Mouse (Mus musculus) embryonic facial prominence, embryonic 14.5 days (tissue): ENCODE data around the gene Gpam. TPM values are rescaled to one million over a fixed set of nuclear protein-coding genes. Genes with fewer than 3 reads are reported as not detected.
A peak's percentile ranks its signal among the peaks of the same experiment; 100 is the strongest.
"Not testable (repeated sequence)": the region's sequence is repeated elsewhere in the genome, so short reads cannot be mapped to it uniquely, and the experiment has no call there.

Experiments used
- ATAC-seq: fragments of 200-750 bp; cut with Nextera tagmentation; 2 replicates; pipeline ENCODE4 v1.8.0; 2017; ENCODE audit warnings: low read depth, moderate number of reproducible peaks, moderate TSS enrichment
- DNase-seq: peaks from one replicate; pipeline ENCODE4 v3.0.0-alpha.2; 2015; ENCODE audit warnings: low spot score
- H3K27ac ChIP-seq: fragments of 300-500 bp; sonication (generic); replicated peaks from 2 replicates; pipeline ENCODE4 v1.5.1; 2014; ENCODE audit warnings: low read depth, mild to moderate bottlenecking, low read length, moderate library complexity
- H3K27me3 ChIP-seq: fragments of 300-500 bp; sonication (generic); replicated peaks from 2 replicates; pipeline ENCODE4 v1.6.1; 2014; ENCODE audit warnings: low read length; ENCODE audit not compliant: control insufficient read depth, insufficient read depth
- H3K36me3 ChIP-seq: fragments of 300-500 bp; sonication (generic); 2 replicates; pipeline ENCODE4 v1.6.1; 2014; ENCODE audit warnings: low read length, mixed read lengths; ENCODE audit not compliant: control insufficient read depth, insufficient read depth
- H3K4me1 ChIP-seq: fragments of 300-500 bp; sonication (generic); 2 replicates; pipeline ENCODE4 v1.6.1; 2014; ENCODE audit warnings: antibody characterized with exemption, low read length; ENCODE audit not compliant: control insufficient read depth, insufficient read depth
- H3K4me2 ChIP-seq: fragments of 300-500 bp; sonication (generic); 2 replicates; pipeline ENCODE4 v1.6.1; 2014; ENCODE audit warnings: low read depth, mild to moderate bottlenecking, low read length, moderate library complexity, mixed read lengths
- H3K4me3 ChIP-seq: fragments of 300-500 bp; sonication (generic); 2 replicates; pipeline ENCODE4 v1.5.1; 2014; ENCODE audit warnings: low read depth, mild to moderate bottlenecking, low read length
- H3K9ac ChIP-seq: fragments of 300-500 bp; sonication (generic); 2 replicates; pipeline ENCODE4 v1.6.1; 2014; ENCODE audit warnings: low read depth, mild to moderate bottlenecking, low read length, moderate library complexity, mixed read lengths
- H3K9me3 ChIP-seq: fragments of 300-500 bp; sonication (generic); 2 replicates; pipeline ENCODE4 v1.6.1; 2016; ENCODE audit warnings: low read length; ENCODE audit not compliant: control insufficient read depth
- WGBS: fragments of 180-500 bp; shearing (Covaris S2); extraction: QIAGEN DNeasy Blood & Tissue Kit; methylation state at CpG from one replicate; pipeline ENCODE4 v1.1.7; 2014; 5-methylcytosine and 5-hydroxymethylcytosine counted together
- polyA plus RNA-seq: library from polyadenylated mRNA; unstranded; fragments of >200 nt; fragmentation: Nextera tagmentation; extraction: Ambion mirVana; gene quantifications from 2 replicates; pipeline ENCODE4 v1.2.1, GENCODE M21; 2014

The Gpam gene
- polyA plus RNA-seq: 15.4 and 17.0 TPM in 2 replicates

DNA sequence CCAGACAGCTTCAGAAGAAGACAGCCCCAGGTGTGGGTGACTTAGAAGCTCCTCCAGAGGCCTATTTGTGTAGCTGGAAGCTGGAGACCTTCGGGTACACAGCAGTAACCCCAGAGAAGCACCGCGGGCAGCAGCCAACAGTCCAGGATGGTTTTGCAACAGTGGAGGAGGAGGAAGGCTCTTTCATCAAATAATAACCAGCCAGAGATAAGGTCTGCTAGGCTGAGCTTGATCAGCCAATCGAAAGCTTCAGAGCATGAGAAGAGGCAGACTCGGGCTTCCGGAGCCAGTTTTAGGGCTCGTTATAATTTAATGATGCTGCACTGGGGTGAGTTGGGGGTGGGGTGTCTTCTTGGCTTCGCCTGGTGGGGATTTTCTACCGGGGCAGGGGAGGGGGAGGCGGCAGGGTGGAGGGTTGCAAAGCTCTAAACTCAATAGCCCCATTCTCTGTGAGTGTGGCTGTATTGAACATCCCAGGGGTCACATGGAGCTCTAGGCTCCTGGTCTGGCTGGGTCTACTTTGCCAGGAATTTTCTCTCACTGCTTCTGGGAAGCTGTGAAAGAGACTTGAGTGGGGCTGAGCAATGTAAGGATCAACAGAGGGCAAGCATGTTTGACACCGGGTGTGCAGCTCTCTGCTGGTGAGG is at the start of gene Gpam:
Gene Gpam (minus strand): TSS at position 167 of the 647 bp plus-strand sequence.
- Histone ChIP-seq H3K4me1 (no peaks in the 10 kb centered on the region; the same call in 1 of the 2 replicates), H3K36me3 (no peaks in the 10 kb centered on the region), H3K27me3 (no peaks in the 10 kb centered on the region), H3K9me3 (no peaks in the 10 kb centered on the region), H3K9ac (no peak within 1 kb of the TSS), H3K4me2 (no peak within 1 kb of the TSS), H3K27ac (no peak within 1 kb of the TSS), H3K4me3 (no peak within 1 kb of the TSS)
- DNase-seq (no peak), ATAC-seq (no peak)
- 67% methylated on average over 11 of the region's 11 CpGs for WGBS

DNA sequence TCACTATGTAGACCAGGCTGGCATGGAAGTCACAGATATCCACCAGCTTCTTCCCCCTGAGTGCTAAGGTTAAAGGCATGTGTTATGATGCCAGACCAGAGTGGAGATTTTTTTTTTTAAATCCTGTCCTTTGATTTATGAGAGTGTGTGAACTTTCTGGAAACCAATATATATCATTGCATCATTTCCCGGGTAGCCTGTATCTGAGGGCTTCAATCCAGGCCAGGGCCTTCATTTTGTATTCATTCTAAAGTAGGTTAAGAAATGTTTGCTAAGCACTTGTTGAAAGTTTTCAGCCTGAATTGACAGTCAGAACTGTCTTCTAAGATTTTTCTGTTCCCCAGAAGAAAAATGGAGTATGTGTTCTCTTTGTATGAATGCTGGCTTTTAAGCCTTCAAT is 44.5 kb upstream of the Gpam start:
- WGBS: 76% methylated on average over 1 of the region's 1 CpGs
- DNase-seq (no peak), ATAC-seq (no peak)
- H3K9me3 ChIP-seq: peaks cover 7% of the 10 kb centered on the region; the same call in 1 of the 2 replicates
- no peaks in the 10 kb centered on the region for H3K4me1 ChIP-seq
- H3K4me3 ChIP-seq: no peak overlapping the region
- no peaks in the 10 kb centered on the region for H3K27me3 ChIP-seq
- no peak overlapping the region for H3K4me2 ChIP-seq
- H3K27ac ChIP-seq: no peak overlapping the region
- H3K9ac ChIP-seq: no peak overlapping the region
- H3K36me3 ChIP-seq: no peaks in the 10 kb centered on the region

DNA sequence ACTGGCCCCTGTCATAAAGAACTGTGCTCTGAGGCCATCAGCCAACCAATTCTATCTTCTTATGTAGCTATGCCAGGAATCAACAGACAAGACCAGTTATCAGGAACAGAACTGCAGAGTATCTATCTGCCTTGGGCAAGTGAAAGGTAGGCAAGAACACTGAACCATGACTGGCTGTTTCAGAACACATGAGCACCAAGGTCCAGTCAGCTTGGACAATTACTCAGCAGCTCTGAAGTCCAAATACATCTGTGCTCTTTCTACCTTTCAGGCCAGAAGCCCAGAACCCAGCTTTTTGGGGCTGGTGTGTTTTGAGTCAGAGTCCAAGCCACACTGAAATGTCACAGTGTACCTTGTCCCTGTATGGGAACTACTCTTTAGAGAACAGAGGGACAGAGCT is 43.4 kb upstream of the Gpam start:
- no peaks in the 10 kb centered on the region for H3K36me3 ChIP-seq
- H3K4me2 ChIP-seq: no peak overlapping the region
- ATAC-seq: no peak
- no peak for DNase-seq
- H3K9ac ChIP-seq: no peak overlapping the region
- H3K27ac ChIP-seq: no peak overlapping the region
- no peaks in the 10 kb centered on the region for H3K4me1 ChIP-seq
- peaks cover 7% of the 10 kb centered on the region; the same call in 1 of the 2 replicates for H3K9me3 ChIP-seq
- no peaks in the 10 kb centered on the region for H3K27me3 ChIP-seq
- H3K4me3 ChIP-seq: no peak overlapping the region

DNA sequence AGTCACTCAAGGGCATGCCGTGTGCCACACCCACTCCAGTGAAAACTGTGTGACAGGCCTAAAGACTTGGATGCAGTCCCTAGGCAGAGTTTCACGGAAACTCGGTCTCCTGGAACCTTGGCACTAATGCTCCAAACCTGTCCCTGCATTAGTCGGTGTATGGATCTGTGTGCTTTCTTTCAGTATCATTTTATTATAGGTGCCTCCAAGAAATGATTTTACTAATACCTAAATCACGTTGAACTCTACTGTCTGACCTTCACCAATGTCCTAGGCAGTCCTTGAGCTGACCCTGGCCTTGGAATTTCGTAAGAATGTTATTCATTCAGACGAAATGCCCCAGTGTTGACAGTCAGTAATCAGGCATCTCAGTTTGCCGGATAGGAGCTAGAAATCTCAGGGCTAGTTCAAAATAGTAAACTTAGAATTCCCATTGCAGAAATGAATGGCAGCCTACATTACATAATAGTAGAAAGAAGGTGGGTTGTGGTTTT is 42.2 kb upstream of the Gpam start:
- not testable (repeated sequence) for H3K4me1 ChIP-seq, H3K9ac ChIP-seq, H3K27ac ChIP-seq, DNase-seq, H3K4me3 ChIP-seq, H3K27me3 ChIP-seq, H3K4me2 ChIP-seq, H3K36me3 ChIP-seq, ATAC-seq, H3K9me3 ChIP-seq
- 89% methylated on average over 8 of the region's 8 CpGs for WGBS

DNA sequence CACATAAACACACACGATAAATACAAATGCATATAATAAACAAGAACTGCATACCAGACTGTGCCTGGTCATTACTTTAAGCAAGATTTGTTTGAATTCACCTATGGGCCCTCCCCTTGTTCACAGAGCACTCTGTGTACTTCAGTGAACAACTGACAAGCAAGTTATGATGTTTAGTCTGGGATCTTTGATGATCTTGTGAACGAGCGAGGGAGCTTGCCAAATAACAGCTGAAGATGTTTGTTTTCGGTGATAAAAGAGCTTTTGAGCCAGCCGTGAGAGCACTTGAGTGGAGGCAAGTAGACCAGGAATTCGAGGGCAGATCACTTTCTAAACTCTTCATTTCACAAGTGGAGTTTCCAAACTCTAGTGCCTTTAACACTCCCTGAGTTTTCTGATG is 41.3 kb upstream of the Gpam start:
- H3K4me2 ChIP-seq: no peak overlapping the region
- no peaks in the 10 kb centered on the region for H3K27me3 ChIP-seq
- H3K4me1 ChIP-seq: no peaks in the 10 kb centered on the region
- no peak overlapping the region for H3K9ac ChIP-seq
- H3K4me3 ChIP-seq: no peak overlapping the region
- no peak overlapping the region for H3K27ac ChIP-seq
- ATAC-seq: no peak
- DNase-seq: no peak
- WGBS: 74% methylated on average over 6 of the region's 6 CpGs
- peaks cover 7% of the 10 kb centered on the region; the same call in 1 of the 2 replicates for H3K9me3 ChIP-seq
- H3K36me3 ChIP-seq: no peaks in the 10 kb centered on the region

DNA sequence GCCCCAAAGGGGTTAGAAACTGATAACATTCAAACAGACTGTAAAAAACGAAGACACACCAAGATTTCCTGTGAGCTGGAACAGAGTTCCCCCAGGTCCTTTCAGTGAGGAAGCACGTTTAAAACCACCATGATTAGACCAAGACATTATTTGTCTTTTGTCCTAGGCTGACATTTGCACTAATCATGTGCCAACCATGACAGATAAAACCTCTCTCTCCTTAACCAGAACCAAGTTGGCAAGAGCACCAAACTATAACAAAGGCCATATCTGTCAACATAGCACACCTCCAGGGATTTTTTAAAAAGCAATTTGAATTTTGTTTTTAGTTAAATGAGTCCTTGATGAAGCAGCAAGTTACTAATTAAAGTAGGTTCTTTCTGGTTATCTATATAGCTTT is 40.7 kb upstream of the Gpam start:
- no peak overlapping the region for H3K9ac ChIP-seq
- H3K36me3 ChIP-seq: no peaks in the 10 kb centered on the region
- ATAC-seq (no peak), DNase-seq (no peak)
- 51% methylated on average over 2 of the region's 2 CpGs for WGBS
- no peaks in the 10 kb centered on the region for H3K27me3 ChIP-seq
- H3K4me3 ChIP-seq: no peak overlapping the region
- no peak overlapping the region for H3K27ac ChIP-seq
- no peaks in the 10 kb centered on the region for H3K4me1 ChIP-seq
- H3K9me3 ChIP-seq: peaks cover 7% of the 10 kb centered on the region; the same call in 1 of the 2 replicates
- no peak overlapping the region for H3K4me2 ChIP-seq

DNA sequence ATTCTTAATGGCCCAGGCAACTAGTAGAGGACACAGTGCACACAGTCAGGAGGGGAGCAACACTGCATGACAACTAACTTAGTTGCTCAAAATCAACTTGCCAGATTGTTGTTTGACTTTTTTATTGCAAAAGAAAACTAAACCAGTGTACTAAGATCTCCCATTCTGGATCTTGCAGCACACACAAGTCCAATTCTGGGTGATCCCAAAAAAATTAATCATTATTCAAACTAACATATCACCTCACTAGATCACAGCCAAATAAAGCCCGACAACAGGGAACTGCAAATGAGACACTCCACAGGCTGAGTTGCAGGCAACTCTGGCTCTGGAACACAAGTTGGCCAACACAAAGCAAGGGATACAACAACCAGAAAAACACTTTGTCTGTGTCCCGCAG is 39.7 kb upstream of the Gpam start:
- no peak for DNase-seq
- WGBS: 94% methylated on average over 2 of the region's 2 CpGs
- Histone ChIP-seq H3K27me3 (no peaks in the 10 kb centered on the region), H3K27ac (no peak overlapping the region), H3K4me3 (no peak overlapping the region), H3K9ac (no peak overlapping the region), H3K4me2 (no peak overlapping the region), H3K9me3 (peaks cover 7% of the 10 kb centered on the region; the same call in 1 of the 2 replicates), H3K36me3 (no peaks in the 10 kb centered on the region), H3K4me1 (no peaks in the 10 kb centered on the region)
- ATAC-seq: no peak

DNA sequence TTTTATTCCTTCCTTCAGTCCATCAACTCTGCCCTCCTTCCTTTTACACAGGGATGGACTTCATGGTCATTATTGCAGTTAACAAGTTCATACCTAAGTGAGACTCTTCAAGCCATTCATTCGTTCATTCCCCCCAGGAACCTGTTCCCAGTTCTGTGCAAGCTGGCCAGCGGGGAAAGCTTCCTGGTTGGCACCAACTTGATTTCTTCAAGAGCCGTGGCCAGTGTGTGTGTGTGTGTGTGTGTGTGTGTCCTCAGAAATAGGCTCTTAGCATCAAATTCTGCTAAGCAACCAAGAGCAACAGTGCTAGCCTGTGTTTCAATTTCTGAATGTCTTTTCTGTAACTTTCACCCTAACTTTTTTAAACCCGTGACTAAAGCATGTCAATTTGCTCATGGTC is 38.9 kb upstream of the Gpam start:
- H3K4me3 ChIP-seq: no peak overlapping the region
- 76% methylated on average over 4 of the region's 4 CpGs for WGBS
- no peaks in the 10 kb centered on the region for H3K27me3 ChIP-seq
- ATAC-seq: no peak
- no peak overlapping the region for H3K4me2 ChIP-seq
- H3K27ac ChIP-seq: no peak overlapping the region
- H3K4me1 ChIP-seq: no peaks in the 10 kb centered on the region
- no peaks in the 10 kb centered on the region for H3K36me3 ChIP-seq
- peak; percentile 16 for DNase-seq
- H3K9ac ChIP-seq: no peak overlapping the region
- peaks cover 7% of the 10 kb centered on the region; the same call in 1 of the 2 replicates for H3K9me3 ChIP-seq
